Mouse (Mus musculus): ENCODE measurements around the gene Bag5. TPM values are rescaled to one million over a fixed set of nuclear protein-coding genes. Genes with fewer than 3 reads are reported as not detected.

Bag5 gene
- total and polyA plus RNA-seq, 3 experiments = 24.1 to 27.9 (median 25.6) TPM

DNA sequence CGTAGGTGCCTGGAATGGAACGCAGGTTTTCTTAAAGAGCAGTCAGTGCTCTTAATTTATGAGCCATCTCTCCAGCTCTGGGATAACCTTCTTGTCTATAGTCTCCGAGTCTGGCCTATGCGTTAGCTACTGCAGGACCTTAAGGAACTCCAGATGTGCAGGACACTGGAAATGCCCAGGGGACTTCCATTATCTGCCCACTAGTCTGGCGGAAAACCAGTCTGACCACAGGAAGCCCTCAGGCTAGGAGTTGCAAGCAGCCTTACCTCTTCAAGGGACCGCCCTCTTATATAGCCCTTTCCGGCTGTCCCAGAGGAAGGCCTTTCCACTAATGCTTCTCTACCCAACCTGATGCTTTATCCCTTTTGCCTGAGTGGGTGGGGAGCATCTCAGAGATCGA is 28.3 kb upstream of the Bag5 start (continued):
- TF ChIP-seq SMC3 (IDR thresholded peaks at IDR 0.05; ENCODE audit: low read depth, low read length) (no peak), UBTF (IDR thresholded peaks at IDR 0.05; ENCODE audit: low read depth, low read length) (no peak), BHLHE40 (IDR thresholded peaks at IDR 0.05; ENCODE audit: low read depth, low read length) (peak; percentile 22; the same call in 1 of the 2 replicates), POLR2AphosphoS2 (IDR thresholded peaks at IDR 0.05; ENCODE audit: low read depth, low read length) (no peak), ZKSCAN1 (IDR thresholded peaks at IDR 0.05; ENCODE audit: borderline replicate concordance, low read depth, low read length) (no peak), IRF4 (IDR thresholded peaks at IDR 0.05; ENCODE audit: low read depth, low read length) (peak; percentile 39; the same call in 1 of the 2 replicates), RAD21 (IDR thresholded peaks at IDR 0.05; ENCODE audit: low read depth, low read length) (no peak), KAT2A (IDR thresholded peaks at IDR 0.05; ENCODE audit: insufficient replicate concordance, low read length) (no peak), USF1 (IDR thresholded peaks at IDR 0.05; ENCODE audit: low read depth, low read length) (no peak)

DNA sequence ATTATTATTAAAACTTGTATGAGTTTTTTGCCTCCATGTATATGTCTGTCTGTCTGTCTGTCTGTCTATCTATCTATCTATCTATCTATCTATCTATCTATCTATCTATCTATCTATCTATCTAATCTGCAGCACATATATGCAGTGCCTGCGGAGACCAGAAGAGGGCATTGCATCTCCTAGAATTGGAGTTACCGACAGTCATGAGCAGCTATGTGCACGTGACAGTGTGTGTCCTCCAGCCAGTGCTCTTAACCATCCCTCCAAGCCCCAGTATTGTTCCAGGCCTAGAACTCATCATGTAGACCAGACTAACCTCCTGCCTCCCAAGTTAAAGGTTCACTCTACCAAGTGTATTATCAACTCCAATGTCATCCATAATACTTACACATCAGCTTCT is 25.7 kb upstream of the Bag5 start:
- Histone ChIP-seq H3K4me3 (replicated peaks in 1 of 3; ENCODE audit: low read depth in 2 of 3, low read length in 2 of 3, poor library complexity in 1 of 3) (no peak overlapping the region), H3K27me3 (replicated peaks) (no peaks in the 10 kb centered on the region), H3K9me3 (replicated peaks; ENCODE audit: low read length) (no peaks in the 10 kb centered on the region), H3K36me3 (replicated peaks in 1 of 2; ENCODE audit: control insufficient read depth in 1 of 2, insufficient read depth in 1 of 2, low read length in 1 of 2) (peaks cover 0 to 18% of the 10 kb centered on the region in 2 experiments), H3K27ac (ENCODE audit: insufficient read depth, low read depth) (no peak overlapping the region), H3K4me2 (ENCODE audit: insufficient read depth, low read depth, poor library complexity, severe bottlenecking) (no peak overlapping the region), H3K4me1 (ENCODE audit: control insufficient read depth in 1 of 2, insufficient read depth in 2 of 2) (peaks cover 15 to 36% of the 10 kb centered on the region in 2 experiments), H3K79me2 (replicated peaks; ENCODE audit: control insufficient read depth, extremely low read depth, insufficient read depth, poor library complexity, severe bottlenecking) (no peaks in the 10 kb centered on the region), H3K9ac (ENCODE audit: insufficient read depth, low read depth) (no peak overlapping the region)
- dilution Hi-C loops (cut with MboI; ENCODE audit: extremely low pct_ligation_motif_present, extremely low pct_unique_long_range_greater_than_20kb, low sequenced_read_pairs) (no loop called here), in situ Hi-C loops (cut with MboI; ENCODE audit: low pct_ligation_motif_present, low pct_unique_long_range_greater_than_20kb, low sequenced_read_pairs) (loop anchor here (10.0 kb wide), 1 partner anchor 136 kb away; no protein-coding TSS in a partner anchor)
- peak; percentile 78 for DNase-seq (ENCODE audit: extremely low read depth)
- TF ChIP-seq BHLHE40 (IDR thresholded peaks at IDR 0.05; ENCODE audit: low read depth, low read length) (peak; percentile 98), IRF4 (IDR thresholded peaks at IDR 0.05; ENCODE audit: low read depth, low read length) (0 out of 2 replicates have a peak, but pooled peaks have one; percentile 24), ZKSCAN1 (IDR thresholded peaks at IDR 0.05; ENCODE audit: borderline replicate concordance, low read depth, low read length) (no peak), CTCF (conservative IDR thresholded peaks at IDR 0.05 in 1 of 2, IDR thresholded peaks at IDR 0.05 in 1 of 2; ENCODE audit: low read depth in 2 of 2, low read length in 2 of 2) (peak; percentile 60 to 80), MYC (IDR thresholded peaks at IDR 0.05; ENCODE audit: low read depth, low read length) (peak; percentile 84), UBTF (IDR thresholded peaks at IDR 0.05; ENCODE audit: low read depth, low read length) (no peak), MXI1 (IDR thresholded peaks at IDR 0.05; ENCODE audit: low read depth, low read length) (no peak), CHD2 (IDR thresholded peaks at IDR 0.05; ENCODE audit: low read length) (no peak), JUND (conservative IDR thresholded peaks at IDR 0.05; ENCODE audit: low read depth, low read length) (no peak), HCFC1 (IDR thresholded peaks at IDR 0.05; ENCODE audit: low read depth, low read length) (no peak), MAX (IDR thresholded peaks at IDR 0.05; ENCODE audit: low read length) (peak; percentile 86), RAD21 (IDR thresholded peaks at IDR 0.05; ENCODE audit: low read depth, low read length) (peak; percentile 81), MAFK (IDR thresholded peaks at IDR 0.05; ENCODE audit: insufficient replicate concordance, low read length) (no peak), ELF1 (IDR thresholded peaks at IDR 0.05; ENCODE audit: low read depth, low read length) (no peak), CHD1 (IDR thresholded peaks at IDR 0.05; ENCODE audit: low read depth, low read length) (no peak), TCF12 (IDR thresholded peaks at IDR 0.05; ENCODE audit: low read depth, low read length) (no peak), PAX5 (IDR thresholded peaks at IDR 0.05; ENCODE audit: low read length) (no peak), POLR2AphosphoS2 (IDR thresholded peaks at IDR 0.05; ENCODE audit: low read depth, low read length) (no peak), USF2 (conservative IDR thresholded peaks at IDR 0.05; ENCODE audit: low read depth, low read length) (peak; percentile 75), POLR2A (IDR thresholded peaks at IDR 0.05; ENCODE audit: low read depth, low read length) (no peak), NELFE (IDR thresholded peaks at IDR 0.05; ENCODE audit: low read depth, low read length) (no peak), ETS1 (conservative IDR thresholded peaks at IDR 0.05; ENCODE audit: low read depth, low read length) (no peak), ZC3H11A (IDR thresholded peaks at IDR 0.05; ENCODE audit: low read depth, low read length) (peak; percentile 31; the same call in 1 of the 2 replicates), KAT2A (IDR thresholded peaks at IDR 0.05; ENCODE audit: insufficient replicate concordance, low read length) (no peak), ZMIZ1 (IDR thresholded peaks at IDR 0.05; ENCODE audit: low read depth, low read length) (no peak), SMC3 (IDR thresholded peaks at IDR 0.05; ENCODE audit: low read depth, low read length) (peak; percentile 74), ZNF384 (IDR thresholded peaks at IDR 0.05; ENCODE audit: low read depth, low read length) (no peak), GABPA (IDR thresholded peaks at IDR 0.05; ENCODE audit: insufficient replicate concordance, low read depth, low read length) (no peak), EP300 (IDR thresholded peaks at IDR 0.05; ENCODE audit: low read length) (no peak), USF1 (IDR thresholded peaks at IDR 0.05; ENCODE audit: low read depth, low read length) (peak; percentile 80), MAZ (IDR thresholded peaks at IDR 0.05; ENCODE audit: low read depth, low read length) (no peak), RCOR1 (conservative IDR thresholded peaks at IDR 0.05; ENCODE audit: low read depth, low read length) (no peak), E2F4 (IDR thresholded peaks at IDR 0.05; ENCODE audit: insufficient replicate concordance, low read depth, low read length) (no peak), JUN (IDR thresholded peaks at IDR 0.05; ENCODE audit: insufficient read depth, low read depth, low read length) (no peak), TBP (conservative IDR thresholded peaks at IDR 0.05; ENCODE audit: low read depth, low read length) (no peak), NRF1 (IDR thresholded peaks at IDR 0.05; ENCODE audit: low read depth, low read length) (no peak), SIN3A (IDR thresholded peaks at IDR 0.05; ENCODE audit: low read length) (no peak)

Measured in CH12.LX (cell line).